Mouse (Mus musculus) cortical plate, adult 2 months (tissue): ENCODE data around the gene Spred3. TPM values are rescaled to one million over a fixed set of nuclear protein-coding genes. Genes with fewer than 3 reads are reported as not detected.

Experiments
- H3K27ac ChIP-seq: fragments of 200-500 bp; 2 replicates; pipeline ENCODE4 v1.5.1; 2012; ENCODE audit warnings: low read length, control low read depth, inconsistent platforms; ENCODE audit not compliant: insufficient read depth
- H3K4me1 ChIP-seq: fragments of 200-500 bp; 2 replicates; pipeline ENCODE4 v1.6.1; 2011; ENCODE audit warnings: low read length; ENCODE audit not compliant: control insufficient read depth, insufficient read depth
- H3K4me3 ChIP-seq: fragments of 200-500 bp; 2 replicates; pipeline ENCODE4 v1.5.1; 2011; ENCODE audit warnings: mild to moderate bottlenecking, low read length, control low read depth; ENCODE audit not compliant: insufficient read depth
- CTCF ChIP-seq: fragments of 200-500 bp; IDR thresholded peaks from 2 replicates; pipeline ENCODE4 v1.5.1; 2011; ENCODE audit warnings: mild to moderate bottlenecking, control low read depth, low read length; ENCODE audit not compliant: insufficient read depth; ENCODE audit errors: extremely low read depth
- POLR2A ChIP-seq: fragments of 200-500 bp; IDR thresholded peaks from 2 replicates; pipeline ENCODE4 v1.6.1; 2011; ENCODE audit warnings: mild to moderate bottlenecking, low read length, control low read depth; ENCODE audit not compliant: insufficient read depth; ENCODE audit errors: extremely low read depth
- polyA plus RNA-seq: library from polyadenylated mRNA; depleted of rRNA; stranded (reverse); fragments of >200 nt; gene quantifications from 2 replicates; pipeline ENCODE4 v1.2.3, GENCODE M21; 2012; rRNA removed

The Spred3 gene
- polyA plus RNA-seq, 1 experiment = 39.6 TPM

DNA sequence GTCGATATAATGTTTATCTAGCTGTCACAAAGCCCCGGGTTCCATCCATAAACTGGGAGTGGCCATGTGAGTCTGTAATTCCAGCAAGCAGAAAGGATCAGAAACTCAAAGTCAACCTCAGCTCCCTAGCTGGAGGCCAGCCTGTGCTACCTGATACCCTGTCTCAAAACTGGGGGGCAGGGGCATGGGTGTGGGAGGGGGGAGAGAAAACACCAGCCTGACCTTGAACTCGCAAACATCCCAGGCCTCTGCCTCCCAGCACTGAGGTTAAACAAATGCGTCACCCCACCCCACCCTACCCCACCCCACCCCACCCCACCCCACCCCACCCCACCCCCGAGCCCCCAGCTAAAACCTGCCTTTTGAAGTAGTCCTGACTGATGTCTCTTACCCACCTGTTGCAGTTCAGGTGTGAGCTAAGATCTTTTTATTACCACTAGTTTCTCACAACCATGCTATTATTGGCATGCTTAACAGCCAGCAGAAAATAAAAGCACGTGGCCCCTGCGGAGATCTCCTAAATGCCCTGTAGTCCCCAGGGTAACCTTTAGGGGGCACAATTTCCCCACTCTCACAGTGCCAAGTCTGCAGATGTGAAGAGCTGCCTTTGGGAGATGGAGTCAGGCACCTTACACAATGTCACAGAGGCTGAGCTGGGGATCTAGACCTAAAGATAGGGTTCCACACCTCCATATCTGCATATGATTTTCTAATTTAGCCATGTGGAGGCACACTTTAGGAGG lies 43.9 kb downstream of the Spred3 start:
- TF ChIP-seq CTCF (peak; percentile 58), POLR2A (no peak)
- no peaks in the 10 kb centered on the region for H3K4me1 ChIP-seq
- no peak overlapping the region for H3K27ac ChIP-seq
- H3K4me3 ChIP-seq = no peak overlapping the region

GRCm38 (mm10) chr7:29124970-29125369 lies 45.2 kb downstream of the Spred3 start, which contains the start of gene Ryr1:
Gene Ryr1 (minus strand): TSS chr7:29125179.
- TF ChIP-seq CTCF = no peak
- TF ChIP-seq POLR2A = no peak
- Histone ChIP-seq H3K4me3 (no peak within 1 kb of the TSS), H3K4me1 (no peaks in the 10 kb centered on the region), H3K27ac (no peak within 1 kb of the TSS)

DNA sequence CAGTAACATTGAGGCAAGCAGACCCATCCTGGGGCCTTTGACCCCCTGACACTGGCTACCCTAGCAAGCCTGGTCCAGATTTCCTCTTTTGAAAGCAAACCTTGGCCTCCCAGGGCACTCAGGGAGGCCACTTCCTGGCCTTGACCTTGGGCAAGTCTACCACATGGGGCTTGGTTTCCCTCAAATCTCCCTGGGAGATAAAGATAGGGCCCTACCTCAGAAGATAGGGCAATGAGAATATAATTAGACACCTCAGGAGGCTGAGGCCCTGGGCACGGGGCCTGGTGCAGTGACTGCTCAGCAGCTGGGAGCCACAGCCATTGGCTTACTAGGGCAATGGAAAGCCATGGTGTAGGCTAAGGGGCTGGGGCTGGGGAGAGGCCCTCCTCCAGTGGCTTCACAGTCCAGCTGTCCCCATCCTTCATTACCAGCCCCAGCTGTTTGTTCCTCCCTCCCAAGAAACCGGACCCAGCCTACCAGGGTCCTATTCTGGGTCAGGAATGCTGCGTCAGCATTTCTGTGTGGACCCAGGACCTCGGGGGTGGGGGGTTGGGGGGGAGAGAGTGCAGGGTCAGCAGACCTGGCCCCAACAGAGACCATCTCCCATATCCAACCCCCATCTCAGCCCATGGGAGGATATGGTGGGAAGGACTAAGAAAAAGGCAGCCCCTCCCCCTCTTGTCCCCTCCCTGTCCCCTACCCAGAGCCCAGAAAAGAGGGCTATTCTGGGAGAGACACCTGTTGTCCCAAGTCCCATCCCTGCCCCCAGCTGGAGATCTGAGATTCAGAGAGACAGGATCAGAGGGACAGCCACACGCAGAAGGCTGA lies 46.5 kb downstream of the Spred3 start:
- TF ChIP-seq POLR2A (no peak), CTCF (no peak)
- no peak overlapping the region for H3K4me3 ChIP-seq
- no peaks in the 10 kb centered on the region for H3K4me1 ChIP-seq
- no peak overlapping the region for H3K27ac ChIP-seq

GRCm38 (mm10) chr7:29122821-29123220 lies 47.4 kb downstream of the Spred3 start:
- TF ChIP-seq CTCF (no peak), POLR2A (no peak)

GRCm38 (mm10) chr7:29119526-29119925 lies 50.7 kb downstream of the Spred3 start:
- H3K4me3 ChIP-seq = no peak overlapping the region
- no peaks in the 10 kb centered on the region for H3K4me1 ChIP-seq
- H3K27ac ChIP-seq = no peak overlapping the region
- no peak for TF ChIP-seq POLR2A

More at GRCm38 (mm10) chr7:29122821-29123220, 47.4 kb downstream of the Spred3 start:
- no peaks in the 10 kb centered on the region for H3K4me1 ChIP-seq
- H3K27ac ChIP-seq = no peak overlapping the region
- no peak overlapping the region for H3K4me3 ChIP-seq

DNA sequence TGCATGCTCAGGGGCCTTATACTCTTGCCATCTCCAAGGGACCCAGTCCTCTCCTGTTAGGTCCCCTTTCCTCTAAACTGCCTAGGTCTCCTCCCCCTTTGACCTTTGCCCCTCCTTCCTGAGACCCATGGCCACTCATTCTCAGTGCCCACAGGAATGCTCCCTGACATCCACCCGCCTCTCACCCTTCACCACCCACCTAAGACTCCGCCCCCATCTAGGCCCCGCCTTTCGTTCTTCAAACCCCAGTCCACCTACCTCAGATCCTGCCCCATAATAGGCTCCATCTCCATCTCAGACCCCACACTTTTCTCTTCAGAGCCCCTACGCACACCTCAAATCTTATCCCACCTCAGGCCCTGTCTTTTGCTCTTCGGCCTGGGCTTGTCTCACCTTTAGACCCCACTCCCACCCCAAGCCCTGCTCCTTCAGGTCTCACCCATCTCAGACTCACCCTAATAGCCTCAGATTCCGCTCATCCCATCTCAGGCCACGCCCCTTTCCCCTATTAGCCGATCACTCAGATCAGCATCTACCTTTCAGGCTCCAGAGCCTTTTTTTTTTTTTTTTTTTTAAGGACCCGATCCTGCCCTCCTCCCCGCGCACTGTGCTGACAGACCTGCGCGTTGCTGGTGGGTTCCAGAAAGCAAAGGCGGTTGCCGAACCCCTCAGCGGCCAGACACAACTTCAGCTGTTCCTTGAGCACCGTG lies 51.9 kb downstream of the Spred3 start:
- Histone ChIP-seq H3K4me1 (no peaks in the 10 kb centered on the region), H3K27ac (no peak overlapping the region), H3K4me3 (no peak overlapping the region)
- no peak for TF ChIP-seq CTCF

- Histone ChIP-seq H3K4me1 (no peaks in the 10 kb centered on the region), H3K27ac (no peak overlapping the region), H3K4me3 (no peak overlapping the region)
- no peak for TF ChIP-seq POLR2A
Measured at GRCm38 (mm10) chr7:29108992-29109955, 60.9 kb downstream of the Spred3 start.

Other genes starting within 250 kb of the Spred3 start
- gene Actn4, start 208.1 kb downstream of the Spred3 start, polyA plus RNA-seq = 170 and 178 TPM in 2 replicates
- gene Eif3k, start 188.5 kb downstream of the Spred3 start, polyA plus RNA-seq = 307 and 320 TPM in 2 replicates
- 2.2 and 2.8 TPM in 2 replicates for gene Map4k1, start 188.4 kb downstream of the Spred3 start, polyA plus RNA-seq
- gene Ryr1, start 45.2 kb downstream of the Spred3 start, polyA plus RNA-seq = 7.2 and 7.7 TPM in 2 replicates
- 1.5 and 1.6 TPM in 2 replicates for gene Rasgrp4, start 35.6 kb downstream of the Spred3 start, polyA plus RNA-seq
- gene Fam98c, start 14.2 kb downstream of the Spred3 start, polyA plus RNA-seq = 62.3 and 66.1 TPM in 2 replicates
- gene Ggn, start 201 bp downstream of the Spred3 start, polyA plus RNA-seq = 0.52 and 0.72 TPM in 2 replicates
- 195 and 198 TPM in 2 replicates for gene Psmd8, start 10.3 kb upstream of the Spred3 start, polyA plus RNA-seq
- 2.3 and 4.2 TPM in 2 replicates for gene Catsperg1, start 43.6 kb upstream of the Spred3 start, polyA plus RNA-seq
- gene Kcnk6, start 62.1 kb upstream of the Spred3 start, polyA plus RNA-seq = 3.1 and 3.8 TPM in 2 replicates
- 69.1 and 71.7 TPM in 2 replicates for gene Yif1b, start 67.9 kb upstream of the Spred3 start, polyA plus RNA-seq
- gene 2200002D01Rik, start 78.1 kb upstream of the Spred3 start, polyA plus RNA-seq = 0.10 and 0.47 TPM in 2 replicates
- gene Spint2, start 111.5 kb upstream of the Spred3 start, polyA plus RNA-seq = 25.9 and 27.4 TPM in 2 replicates
- 40.8 and 44.7 TPM in 2 replicates for gene Ppp1r14a, start 118.9 kb upstream of the Spred3 start, polyA plus RNA-seq
- 59.6 and 65.1 TPM in 2 replicates for gene Dpf1, start 133.5 kb upstream of the Spred3 start, polyA plus RNA-seq